In the genomic region with DNA sequence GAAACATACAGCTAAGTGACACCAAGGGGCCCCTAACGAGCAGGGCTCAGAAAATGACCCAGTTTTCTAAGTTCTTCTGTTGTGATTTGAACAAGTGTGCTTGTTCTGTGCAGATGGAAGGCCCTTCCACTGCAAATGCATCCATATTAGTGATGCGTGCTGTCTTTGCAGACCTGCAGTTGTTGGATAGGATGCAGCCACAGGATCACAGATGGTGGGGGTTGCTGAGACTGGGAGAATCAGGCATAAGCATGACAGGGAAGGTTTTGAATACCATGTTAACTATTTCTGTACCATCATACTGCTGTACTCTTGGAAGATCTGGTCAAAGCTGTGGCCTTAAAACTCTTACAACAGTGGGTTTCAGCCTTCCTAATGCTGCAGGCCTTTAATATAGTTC, we compare ENCODE assay signal across 26 mouse cellular contexts.
"Had no signal": no experiment of that assay in that cellular context is flagged by ENCODE, and none has a peak within 500 bp of the region (broad histone marks: within the 10 kb centered on the region; RNA-seq: fewer than 3 reads in every experiment).

No protein-coding gene starts in this region.

- ATAC-seq: inflammation-experienced regulatory T-cells, adult 6 months; intestine, embryonic 15.5 days; intestine, postnatal 0 days had no signal

- H3K9ac ChIP-seq: heart, embryonic 12.5 days; hindbrain, embryonic 12.5 days; hindbrain, embryonic 15.5 days; intestine, embryonic 15.5 days; limb, embryonic 12.5 days; liver, embryonic 13.5 days; liver, embryonic 15.5 days had no signal

- H3K4me3 ChIP-seq: gastrocnemius, adult 2 months; heart, embryonic 10.5 days; heart, embryonic 12.5 days; hindbrain, embryonic 10.5 days; hindbrain, embryonic 12.5 days; hindbrain, embryonic 15.5 days; intestine, embryonic 15.5 days; left cerebral cortex, adult 2 months; limb, embryonic 10.5 days; limb, embryonic 12.5 days; liver, embryonic 13.5 days; liver, embryonic 15.5 days had no signal

- DNase-seq: gastrocnemius, adult 2 months; gastrocnemius, postnatal 10 days; gastrocnemius, postnatal 25 days; heart, adult 18-20 months; heart, postnatal 10 days; heart, postnatal 4 days; kidney, adult 18-20 months; kidney, adult 8-10 months; kidney, postnatal 10 days; kidney, postnatal 25 days; kidney, postnatal 4 days; liver; liver, embryonic 13.5 days had no signal

- H3K27ac ChIP-seq: gastrocnemius, adult 2 months; heart, embryonic 10.5 days; hindbrain, embryonic 10.5 days; hindbrain, embryonic 12.5 days; hindbrain, embryonic 15.5 days; intestine, embryonic 15.5 days; left cerebral cortex, adult 2 months; limb, embryonic 10.5 days; limb, embryonic 12.5 days; liver, embryonic 13.5 days; liver, embryonic 15.5 days had no signal

- H3K4me1 ChIP-seq: heart, embryonic 12.5 days; hindbrain, embryonic 10.5 days; hindbrain, embryonic 12.5 days; hindbrain, embryonic 15.5 days; intestine, embryonic 15.5 days; liver, embryonic 13.5 days; liver, embryonic 15.5 days had no signal

- H3K36me3 ChIP-seq: hindbrain, embryonic 10.5 days; hindbrain, embryonic 12.5 days; intestine, embryonic 15.5 days; liver, embryonic 15.5 days had no signal

- H3K4me2 ChIP-seq: heart, embryonic 12.5 days; hindbrain, embryonic 12.5 days; hindbrain, embryonic 15.5 days; intestine, embryonic 15.5 days; limb, embryonic 12.5 days; liver, embryonic 11.5 days; liver, embryonic 13.5 days; liver, embryonic 15.5 days had no signal

- H3K27me3 ChIP-seq: heart, embryonic 12.5 days; hindbrain, embryonic 12.5 days; hindbrain, embryonic 15.5 days; intestine, embryonic 15.5 days; limb, embryonic 12.5 days; liver, embryonic 13.5 days; liver, embryonic 15.5 days had no signal

- H3K9me3 ChIP-seq: heart, embryonic 10.5 days; heart, embryonic 12.5 days; hindbrain, embryonic 10.5 days; hindbrain, embryonic 12.5 days; hindbrain, embryonic 15.5 days; intestine, embryonic 15.5 days; limb, embryonic 10.5 days; limb, embryonic 12.5 days; liver, embryonic 13.5 days; liver, embryonic 15.5 days had no signal
